Mouse (Mus musculus) cerebellum, adult 11 months (tissue): ENCODE measurements at regions not wholly inside any gene's neighbourhood (a gene's known extent, or its start where the extent isn't known, plus 50 kb on each side); places are given as distances from the start of the nearest gene placed in this dataset.

Experiments
- DNase-seq: peaks from one replicate; pipeline ENCODE4 v3.0.0; 2022

GRCm38 (mm10) chr9:87649015-87649978, 81.8 kb downstream of the Tbx18 start:
- no peak for DNase-seq

GRCm38 (mm10) chr9:87648317-87648716, 82.7 kb downstream of the Tbx18 start:
- DNase-seq, result no peak

- no peak for DNase-seq
Measured at GRCm38 (mm10) chr9:87645032-87645431, 86.0 kb downstream of the Tbx18 start.

GRCm38 (mm10) chr9:87633863-87634630, 97.0 kb downstream of the Tbx18 start:
- DNase-seq, result no peak

- DNase-seq, result no peak
Measured at GRCm38 (mm10) chr9:87626432-87626831, 104.6 kb downstream of the Tbx18 start.

- no peak for DNase-seq
Measured at GRCm38 (mm10) chr9:87618238-87618673, 112.8 kb downstream of the Tbx18 start.

- no peak for DNase-seq
Measured at GRCm38 (mm10) chr9:87607878-87608631, 123.0 kb downstream of the Tbx18 start.

GRCm38 (mm10) chr9:87575591-87575990, 155.5 kb downstream of the Tbx18 start:
- DNase-seq, result no peak

- no peak for DNase-seq
Measured at GRCm38 (mm10) chr9:87574250-87574864, 156.7 kb downstream of the Tbx18 start.

- no peak for DNase-seq
Measured at GRCm38 (mm10) chr9:87563244-87563643, 167.8 kb downstream of the Tbx18 start.

GRCm38 (mm10) chr9:87562796-87563195, 168.3 kb downstream of the Tbx18 start:
- no peak for DNase-seq

GRCm38 (mm10) chr9:87557841-87558240, 173.2 kb downstream of the Tbx18 start:
- DNase-seq, result no peak

- DNase-seq, result no peak
Measured at GRCm38 (mm10) chr9:87556953-87557394, 174.1 kb downstream of the Tbx18 start.

- DNase-seq, result no peak
Measured at GRCm38 (mm10) chr9:87556552-87556951, 174.5 kb downstream of the Tbx18 start.

- DNase-seq, result no peak
Measured at GRCm38 (mm10) chr9:87533182-87533581, 197.9 kb downstream of the Tbx18 start.

GRCm38 (mm10) chr9:87529908-87530307, 201.2 kb downstream of the Tbx18 start:
- no peak for DNase-seq

GRCm38 (mm10) chr9:87524890-87525684, 206.0 kb downstream of the Tbx18 start:
- no peak for DNase-seq

GRCm38 (mm10) chr9:87510683-87511082, 220.4 kb downstream of the Tbx18 start:
- no peak for DNase-seq

GRCm38 (mm10) chr9:87504673-87505385, 226.2 kb downstream of the Tbx18 start:
- DNase-seq, result no peak

GRCm38 (mm10) chr9:87464141-87464540, 208.8 kb upstream of the Cep162 start:
- no peak for DNase-seq

GRCm38 (mm10) chr9:87453261-87453660, 197.9 kb upstream of the Cep162 start:
- no peak for DNase-seq
